Mouse (Mus musculus): ENCODE measurements around the gene Rnf213.

The Rnf213 gene

DNA sequence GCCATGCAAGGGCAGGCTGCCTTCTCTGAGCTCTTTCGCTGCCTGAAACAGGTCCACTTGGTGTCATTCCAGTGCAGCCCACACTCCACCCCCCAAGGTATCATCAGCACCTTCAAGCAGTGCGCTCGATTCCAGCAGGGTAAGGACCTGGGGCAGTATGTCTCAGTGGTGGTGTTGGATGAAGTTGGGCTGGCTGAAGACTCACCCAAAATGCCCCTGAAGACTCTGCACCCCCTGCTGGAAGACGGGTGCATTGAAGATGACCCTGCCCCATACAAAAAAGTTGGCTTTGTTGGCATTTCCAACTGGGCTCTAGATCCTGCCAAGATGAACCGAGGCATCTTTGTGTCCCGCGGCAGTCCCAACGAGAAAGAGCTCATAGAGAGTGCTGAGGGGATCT, 49.3 kb downstream of the Rnf213 start:
- DNase-seq = no peak

GRCm38 (mm10) chr11:119443442-119443841, 50.5 kb downstream of the Rnf213 start:
- no peak for DNase-seq

GRCm38 (mm10) chr11:119456097-119456496, 63.2 kb downstream of the Rnf213 start:
- no peak for DNase-seq

- no peak for DNase-seq
Observed at GRCm38 (mm10) chr11:119477876-119478275, 85.0 kb downstream of the Rnf213 start.

- DNase-seq = peak; percentile 99
Observed at GRCm38 (mm10) chr11:119490861-119491689, 98.2 kb downstream of the Rnf213 start, which contains the start of gene Endov. Gene Endov, plus strand, starts transcription at chr11:119491347.

DNA sequence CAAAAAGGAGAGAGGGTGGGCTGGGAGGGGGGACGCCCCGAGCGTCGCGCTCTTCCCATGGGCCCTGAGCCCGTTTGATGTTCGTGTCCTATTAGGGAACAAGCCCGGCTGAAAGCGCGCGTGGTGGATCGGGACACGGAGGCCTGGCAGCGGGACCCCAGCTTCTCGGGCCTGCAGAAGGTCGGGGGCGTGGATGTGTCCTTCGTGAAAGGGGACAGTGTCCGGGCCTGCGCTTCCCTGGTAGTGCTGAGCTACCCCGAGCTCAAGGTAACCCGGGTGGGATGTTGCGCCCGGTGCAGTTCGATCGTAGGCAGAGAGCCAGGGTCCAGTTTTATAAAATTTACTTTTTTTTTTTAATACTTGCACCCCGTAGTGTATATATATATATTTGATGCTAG, 98.8 kb downstream of the Rnf213 start:
- DNase-seq = no peak

- no peak for DNase-seq
Observed at GRCm38 (mm10) chr11:119492830-119493229, 99.9 kb downstream of the Rnf213 start.

DNA sequence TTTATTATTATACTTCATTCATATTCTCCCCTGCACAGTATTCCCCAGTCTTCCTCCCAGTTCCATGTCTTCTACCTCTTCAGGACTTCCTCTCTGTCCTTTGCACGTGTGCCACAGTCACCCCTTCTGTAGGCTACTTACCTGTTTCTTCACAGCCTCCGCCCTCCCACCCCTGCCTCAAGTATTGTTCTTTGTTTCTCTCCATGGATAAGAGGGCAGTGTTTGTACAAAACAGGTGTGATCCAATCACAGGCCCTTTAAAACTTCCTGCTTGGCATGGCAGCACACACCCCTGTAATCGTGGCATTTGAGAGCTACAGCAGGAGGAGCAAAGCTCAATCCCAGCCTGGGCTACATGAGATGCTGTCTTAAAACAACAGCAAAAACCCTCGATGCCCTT, 100.6 kb downstream of the Rnf213 start:
- no peak for DNase-seq

DNA sequence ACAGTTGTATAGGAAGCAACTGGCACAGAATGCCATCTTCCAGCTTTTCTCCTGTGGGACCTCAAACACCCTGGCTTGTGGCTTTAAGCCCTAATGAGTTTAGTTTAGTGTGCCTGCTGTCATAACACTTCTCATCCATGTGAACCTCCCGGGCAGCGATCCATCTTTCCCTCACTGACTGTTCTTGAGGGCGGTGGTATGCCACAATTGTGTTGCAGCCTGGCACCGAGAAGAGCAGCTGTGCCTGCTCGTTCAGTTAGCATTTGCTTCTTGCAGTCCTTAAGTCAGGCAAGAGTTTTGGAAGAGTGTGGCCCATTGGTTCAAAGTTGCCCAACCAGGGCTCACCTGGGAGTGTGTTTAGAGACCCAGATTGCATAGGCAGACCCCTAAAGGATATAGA, 103.2 kb downstream of the Rnf213 start:
- DNase-seq = no peak

DNA sequence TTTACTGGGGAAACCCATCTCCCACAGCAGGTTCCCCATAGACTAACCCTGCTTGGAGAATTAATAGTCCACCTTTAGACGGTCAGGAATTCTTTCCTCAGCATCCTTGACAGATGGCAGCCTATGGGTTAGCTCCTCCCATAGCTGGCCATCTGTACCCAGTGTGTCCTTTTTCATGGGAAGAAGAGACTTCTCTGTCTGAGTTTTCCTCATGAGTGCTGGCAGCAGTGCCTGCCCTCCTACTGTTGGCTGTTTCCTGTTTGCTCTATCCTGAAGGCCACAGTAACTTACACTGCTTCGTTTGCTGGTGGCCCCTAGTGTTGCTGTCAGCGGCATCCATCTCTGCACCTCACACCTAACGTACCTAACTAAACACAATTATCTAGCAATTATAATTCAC, 104.6 kb downstream of the Rnf213 start:
- DNase-seq = no peak

GRCm38 (mm10) chr11:119499297-119499696, 106.4 kb downstream of the Rnf213 start:
- no peak for DNase-seq

GRCm38 (mm10) chr11:119500011-119500410, 107.1 kb downstream of the Rnf213 start:
- no peak for DNase-seq

- peak; percentile 74 for DNase-seq
Observed at GRCm38 (mm10) chr11:119503675-119504074, 110.8 kb downstream of the Rnf213 start.

- no peak for DNase-seq
Observed at GRCm38 (mm10) chr11:119506386-119506785, 113.5 kb downstream of the Rnf213 start.

- peak; percentile 66 for DNase-seq
Observed at GRCm38 (mm10) chr11:119507772-119508171, 114.9 kb downstream of the Rnf213 start.

- DNase-seq = no peak
Observed at GRCm38 (mm10) chr11:119509165-119509776, 116.4 kb downstream of the Rnf213 start.

GRCm38 (mm10) chr11:119513038-119513659, 120.2 kb downstream of the Rnf213 start:
- no peak for DNase-seq

- DNase-seq = no peak
Observed at GRCm38 (mm10) chr11:119514108-119514860, 121.4 kb downstream of the Rnf213 start.

DNA sequence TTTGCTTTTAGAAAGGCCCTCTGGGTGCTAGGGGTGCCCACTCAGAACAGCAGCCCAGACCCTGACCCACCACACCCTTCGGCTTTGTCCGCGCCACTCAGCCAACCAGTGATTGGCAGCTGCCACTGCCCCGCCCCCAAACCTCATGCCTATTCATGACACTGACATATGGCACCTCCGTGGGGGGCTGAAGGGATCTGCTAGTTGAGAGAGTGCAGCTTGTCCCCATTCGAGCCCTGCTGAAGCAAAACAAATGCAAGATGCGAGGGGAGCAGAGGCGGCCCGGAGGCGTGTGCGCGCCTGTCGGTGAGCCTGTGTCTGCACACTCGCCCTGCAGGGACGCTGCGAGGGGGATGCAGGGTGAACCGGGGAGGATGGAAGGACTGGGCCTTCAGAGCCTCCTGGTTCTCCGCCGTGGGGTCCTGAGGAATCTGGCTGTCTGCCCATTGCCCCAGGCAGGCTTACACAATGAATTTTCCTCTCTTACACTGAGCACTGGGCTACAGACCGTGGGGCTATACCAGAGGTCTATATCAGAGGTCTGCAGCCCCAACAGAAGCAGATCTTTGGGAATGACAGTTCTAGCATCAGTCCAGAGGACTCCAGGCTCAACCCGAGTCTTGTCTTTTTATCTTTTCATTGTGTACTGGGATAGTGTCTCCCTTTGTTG, 122.2 kb downstream of the Rnf213 start:
- DNase-seq = peak; percentile 69

- peak; percentile 82 for DNase-seq
Observed at GRCm38 (mm10) chr11:119515823-119516676, 123.2 kb downstream of the Rnf213 start.

GRCm38 (mm10) chr11:119516677-119517361, 123.9 kb downstream of the Rnf213 start:
- DNase-seq = peak; percentile 61

Data from right cerebral cortex, postnatal 25 days (tissue).